Mouse (Mus musculus) heart, postnatal 14 days (tissue): ENCODE data around the gene Coq8a. TPM values are rescaled to one million over a fixed set of nuclear protein-coding genes. Genes with fewer than 3 reads are reported as not detected.

Experiments
- DNase-seq, 2 experiments: peaks; one replicate each; pipeline ENCODE4 v3.0.0; 2021 to 2022
- intact Hi-C: fragments of 180-260 bp; cut with DNase I; formaldehyde crosslinking; loops from one replicate; pipeline ENCODE4 v1.15.1; 2025
- long read RNA-seq, 2 experiments: library from polyadenylated mRNA; stranded (forward); transcript quantifications; one replicate each; pipeline ENCODE4 v2.0.0; 2021
- total RNA-seq, 2 experiments: library from RNA; stranded (reverse); gene quantifications; 2 replicates each; pipeline ENCODE4 v1.2.3; 2021

The Coq8a gene
- 100 to 1,000 TPM; 741 to 790 TPM for total RNA-seq
- long read RNA-seq, experiment 1, full-length matches to known transcripts = 623 of 770 reads
- long read RNA-seq, experiment 1, partial matches to known transcripts = 71 of 770 reads
- long read RNA-seq, experiment 1, other reads (novel, unspliced or antisense) = 76 of 770 reads
- long read RNA-seq, experiment 2, full-length matches to known transcripts = 677 of 844 reads
- long read RNA-seq, experiment 2, partial matches to known transcripts = 95 of 844 reads
- long read RNA-seq, experiment 2, other reads (novel, unspliced or antisense) = 72 of 844 reads

GRCm38 (mm10) chr1:180198959-180199714, at the start of gene Coq8a:
Gene Coq8a, minus strand, starts transcription at chr1:180199602.
- intact Hi-C loops = no loop called here
- no peak for DNase-seq

GRCm38 (mm10) chr1:180248593-180249146, 49.3 kb upstream of the Coq8a start:
- intact Hi-C loops = no loop called here
- no peak for DNase-seq

DNA sequence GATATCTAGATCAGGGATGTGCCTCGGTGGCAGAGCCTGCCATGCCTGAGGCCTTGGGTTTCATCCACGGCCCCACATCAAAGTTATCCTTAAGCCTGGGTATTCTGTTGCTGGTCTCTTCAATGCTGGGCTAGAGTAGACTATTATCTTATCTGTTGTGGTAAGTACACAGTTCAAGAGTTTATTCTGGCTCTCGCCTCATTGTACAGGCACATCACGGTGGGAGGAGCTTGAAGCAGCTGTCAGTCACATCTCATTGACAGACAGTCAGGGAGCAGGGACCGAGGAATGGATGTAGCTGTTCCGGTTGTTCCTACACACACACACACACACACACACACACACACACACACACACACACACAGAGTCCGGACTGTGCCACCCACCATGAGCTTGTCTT, 48.5 kb upstream of the Coq8a start:
- intact Hi-C loops = no loop called here
- DNase-seq = no peak

DNA sequence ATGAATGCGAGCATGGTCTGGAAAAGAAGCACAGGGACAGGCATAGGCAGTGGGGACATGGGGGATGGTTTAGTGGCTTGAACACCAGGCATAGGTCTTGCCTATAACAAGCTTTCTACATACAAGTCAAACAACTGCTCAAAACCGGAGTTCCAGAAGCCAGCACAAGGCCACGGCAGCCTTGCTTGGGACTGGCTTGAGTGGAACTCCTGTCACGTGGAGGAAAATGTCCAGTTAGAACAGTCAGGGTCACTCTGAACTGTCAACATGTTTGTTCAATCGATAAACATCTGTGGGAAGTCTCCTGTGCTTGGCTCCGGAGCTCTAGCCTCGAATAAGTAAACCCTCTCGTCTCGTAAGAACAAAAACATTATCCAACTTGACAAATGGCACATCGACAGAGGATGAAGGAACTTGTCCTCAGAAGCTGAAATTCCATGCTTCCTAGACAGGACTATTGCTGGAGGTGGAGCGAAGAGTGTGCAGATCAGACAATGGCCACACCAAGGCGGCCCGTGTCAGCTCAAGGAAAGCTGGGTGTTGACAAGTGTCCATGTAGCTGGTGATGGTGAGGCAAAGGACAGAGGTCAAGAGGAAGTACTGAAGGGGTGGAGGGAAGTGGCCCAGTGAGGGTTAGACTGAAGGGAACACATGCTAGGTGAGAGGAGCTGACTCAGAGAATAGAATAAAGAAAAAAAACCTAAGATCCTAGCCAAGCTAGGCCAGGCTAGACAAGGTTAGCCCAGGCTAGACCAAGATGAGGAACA, 46.5 kb upstream of the Coq8a start:
- DNase-seq = no peak
- intact Hi-C loops = no loop called here

DNA sequence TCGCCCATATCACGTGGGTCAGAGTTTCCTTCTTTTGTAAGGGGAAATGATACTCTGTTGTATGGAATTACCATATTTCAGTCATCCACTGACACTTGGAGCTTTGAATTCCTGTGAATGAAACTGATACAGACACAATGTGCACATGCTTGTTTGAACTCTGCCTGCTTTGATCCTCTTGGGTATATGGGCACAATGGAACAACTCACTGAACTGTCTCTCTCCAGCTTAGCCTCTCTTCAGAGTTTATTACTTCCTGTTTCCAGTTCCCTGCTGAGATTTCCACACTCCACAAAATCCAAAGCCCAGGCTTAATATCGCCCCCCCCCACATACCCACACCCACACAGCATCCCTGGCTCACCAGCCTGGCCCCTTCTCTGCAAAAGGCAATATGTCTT, 32.3 kb upstream of the Coq8a start:
- DNase-seq = no peak
- intact Hi-C loops = no loop called here

DNA sequence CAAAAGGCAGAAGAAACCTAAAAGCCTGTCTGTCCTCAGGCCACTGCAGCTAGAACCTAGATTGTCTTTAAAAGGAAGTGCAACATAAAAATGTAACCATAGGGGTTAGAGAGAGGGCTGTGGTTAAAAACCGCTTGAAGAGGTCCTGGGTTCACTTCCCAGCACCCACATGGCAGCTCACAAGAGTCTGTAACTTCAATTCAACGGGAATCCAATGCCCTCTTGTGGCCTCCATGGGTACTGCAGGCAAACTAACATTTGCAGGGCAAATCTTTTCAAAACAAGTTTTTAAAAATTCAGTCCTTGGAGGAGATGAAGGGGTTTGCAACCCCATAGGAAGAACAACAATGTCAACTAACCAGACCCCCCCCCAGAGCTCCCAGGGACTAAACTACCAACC, 31.2 kb upstream of the Coq8a start:
- DNase-seq = peak in 1 of 2 experiments; percentile 29
- intact Hi-C loops = no loop called here

- intact Hi-C loops = no loop called here
- no peak for DNase-seq
Observed at GRCm38 (mm10) chr1:180229906-180230305, 30.5 kb upstream of the Coq8a start.

DNA sequence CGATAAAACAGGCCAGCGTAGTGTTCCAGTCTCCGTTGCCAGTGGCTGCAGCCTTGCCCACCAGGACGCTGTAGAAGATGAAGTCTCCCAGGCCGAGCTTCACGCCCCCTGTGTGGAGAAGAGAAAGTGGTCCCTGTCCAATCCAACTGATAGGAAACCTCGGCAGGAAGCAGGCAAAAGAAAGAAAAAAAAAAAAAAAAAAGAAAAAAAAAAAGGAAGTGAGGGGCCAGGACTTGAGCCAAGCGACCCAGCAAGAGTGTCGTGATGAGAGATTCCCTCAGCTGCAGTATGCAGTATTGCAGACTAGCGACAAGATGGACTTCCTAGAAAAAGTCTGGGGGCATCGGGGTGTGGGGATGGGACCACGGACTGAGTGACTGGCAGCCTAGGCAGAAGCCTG, 29.5 kb upstream of the Coq8a start:
- no peak for DNase-seq
- intact Hi-C loops = no loop called here

DNA sequence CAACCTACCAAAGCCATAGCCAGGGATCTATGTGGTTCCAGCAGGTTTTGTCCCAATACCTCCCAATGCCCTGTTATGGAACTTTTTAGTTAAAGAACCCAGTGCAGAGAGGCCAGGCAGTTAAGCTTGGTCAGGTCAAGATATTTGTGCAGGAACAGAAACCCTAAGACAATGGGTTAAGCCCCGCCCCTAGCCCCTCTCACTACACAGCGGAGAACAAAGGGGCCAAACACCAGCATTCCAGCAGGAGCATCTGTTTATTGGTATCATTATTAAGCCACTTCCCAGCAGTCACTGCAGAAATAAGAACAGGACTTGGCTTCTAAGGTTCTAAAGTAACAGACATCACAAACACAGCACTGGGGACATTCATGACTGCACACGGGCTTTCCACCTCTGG, 27.4 kb upstream of the Coq8a start:
- intact Hi-C loops = no loop called here

DNA sequence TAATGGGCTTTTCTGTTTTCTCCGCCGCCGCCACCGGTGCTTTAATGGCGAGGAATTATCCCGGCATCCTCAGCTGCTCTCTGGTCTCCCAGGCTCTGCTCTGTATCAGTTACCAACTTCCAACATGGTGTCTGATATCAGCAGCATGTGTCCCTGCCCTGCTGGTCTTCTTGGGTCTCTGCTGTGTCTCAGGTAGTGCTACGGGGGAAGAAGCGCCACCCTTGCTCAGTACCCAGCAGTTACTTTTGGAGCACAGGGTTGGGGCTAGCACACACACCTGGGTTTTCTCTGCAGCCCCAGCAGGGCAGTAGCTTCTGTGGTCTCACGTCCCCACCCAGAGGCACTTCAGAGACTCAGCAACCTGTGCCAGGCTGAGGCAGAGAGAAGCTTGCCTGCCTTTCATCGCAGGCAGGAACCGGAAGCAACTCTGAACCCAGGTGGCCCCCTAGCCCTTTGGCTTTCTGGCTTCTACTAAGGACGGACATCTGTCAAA, 26.9 kb upstream of the Coq8a start:
- DNase-seq = peak in 1 of 2 experiments; percentile 24
- intact Hi-C loops = no loop called here

More for the DNA sequence above, 27.4 kb upstream of the Coq8a start:
- no peak for DNase-seq

DNA sequence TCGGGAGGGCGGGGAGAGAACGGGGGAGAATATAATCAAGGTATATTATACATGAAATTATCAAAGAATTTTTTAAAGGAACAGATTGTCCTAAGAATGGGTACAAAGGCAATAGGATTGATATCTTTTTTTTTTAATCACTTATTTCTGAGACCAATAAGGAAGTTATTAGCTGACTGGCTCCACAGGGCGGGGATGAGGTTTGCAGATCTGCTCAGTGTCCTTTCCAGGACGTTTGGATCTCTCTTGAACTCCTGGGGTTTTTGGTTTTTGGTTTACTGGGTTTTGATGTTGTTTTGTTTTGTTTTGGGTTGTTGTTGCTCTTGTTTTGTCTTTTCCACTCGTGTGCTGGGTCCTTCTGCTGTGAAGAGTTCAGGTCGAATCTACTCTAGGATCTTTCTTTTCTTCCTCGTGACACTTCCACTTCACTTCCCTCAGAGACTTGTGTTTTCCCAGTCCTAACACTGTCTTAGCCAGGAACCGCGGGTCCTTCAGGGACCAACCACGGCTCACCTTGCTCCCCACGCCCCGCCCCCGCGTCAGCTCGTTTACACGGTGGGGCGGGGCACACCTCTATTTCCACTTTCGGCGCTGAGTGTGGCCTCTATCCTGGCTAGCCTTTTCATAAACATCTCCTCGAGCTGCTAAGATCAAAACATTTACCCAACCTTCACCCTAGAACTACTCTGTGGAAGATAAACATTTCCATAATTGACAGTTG, 26.3 kb upstream of the Coq8a start:
- intact Hi-C loops = no loop called here
- DNase-seq = peak; percentile 59 to 65

GRCm38 (mm10) chr1:180222007-180222406, 22.6 kb upstream of the Coq8a start:
- no peak for DNase-seq
- intact Hi-C loops = no loop called here

DNA sequence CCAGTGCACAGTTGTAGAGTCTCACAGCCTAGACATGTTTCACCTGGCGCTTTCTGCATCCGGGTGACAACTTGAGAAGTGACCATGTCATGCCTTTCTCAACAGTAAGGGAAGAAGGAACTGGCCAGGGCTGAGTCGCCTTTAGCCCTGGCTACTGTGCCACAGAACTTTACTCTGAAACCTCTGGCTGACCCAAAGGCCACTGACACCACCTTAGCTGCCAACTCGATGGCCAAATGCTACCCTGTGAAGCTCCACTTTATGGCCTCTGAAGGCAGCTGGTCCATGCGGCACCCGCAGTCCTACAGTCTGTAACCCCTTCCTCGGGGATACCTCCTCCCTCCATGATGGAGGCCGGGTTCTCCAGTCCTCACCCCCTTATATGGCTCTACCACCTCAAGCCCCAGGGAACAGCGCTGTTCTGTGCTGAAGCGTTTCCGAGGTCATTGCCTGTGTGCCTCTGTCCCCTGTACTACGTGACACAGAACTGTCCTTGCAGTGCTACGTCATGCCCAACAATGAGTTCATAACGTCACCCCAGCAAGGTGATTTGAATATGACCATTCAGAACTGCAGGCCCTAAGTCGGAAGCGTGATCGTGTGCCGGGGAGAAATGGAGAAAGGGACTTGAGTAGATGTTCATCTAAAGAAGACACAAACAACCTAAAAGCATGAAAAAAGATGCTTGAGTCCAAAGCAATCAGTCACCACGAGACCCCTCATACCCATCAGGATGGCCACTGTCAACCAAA, 21.6 kb upstream of the Coq8a start:
- intact Hi-C loops = no loop called here
- no peak for DNase-seq

- intact Hi-C loops = no loop called here
- DNase-seq = no peak
Observed at GRCm38 (mm10) chr1:180216541-180217276, 17.3 kb upstream of the Coq8a start.

DNA sequence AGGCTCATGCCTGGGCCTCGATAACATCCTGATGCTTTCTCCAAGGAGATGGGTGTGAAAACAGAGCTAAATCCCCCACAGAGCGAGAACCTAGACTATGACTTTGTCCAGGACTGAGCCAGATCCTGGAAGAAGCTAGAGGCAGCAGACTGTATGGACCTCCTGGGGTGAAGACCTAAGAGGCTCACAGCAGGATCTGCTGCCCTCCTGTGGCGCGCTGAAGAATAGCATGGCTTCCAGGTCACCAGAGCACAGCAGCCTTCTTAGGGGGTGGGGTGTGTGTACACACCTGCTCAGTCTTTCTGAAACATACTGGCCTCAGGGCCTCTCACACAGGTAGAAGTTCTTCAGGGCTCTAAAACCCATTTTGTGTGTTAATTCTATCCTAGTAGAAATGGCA, 15.6 kb upstream of the Coq8a start:
- intact Hi-C loops = loop anchor here (1.0 kb wide), 1 partner anchor 40 kb away; no protein-coding TSS in a partner anchor
- peak; percentile 74 to 81 for DNase-seq

- no peak for DNase-seq
- intact Hi-C loops = loop anchor here (5.0 kb wide), 1 partner anchor 356 kb away; no protein-coding TSS in a partner anchor
Observed at GRCm38 (mm10) chr1:180212911-180213310, 13.5 kb upstream of the Coq8a start.

DNA sequence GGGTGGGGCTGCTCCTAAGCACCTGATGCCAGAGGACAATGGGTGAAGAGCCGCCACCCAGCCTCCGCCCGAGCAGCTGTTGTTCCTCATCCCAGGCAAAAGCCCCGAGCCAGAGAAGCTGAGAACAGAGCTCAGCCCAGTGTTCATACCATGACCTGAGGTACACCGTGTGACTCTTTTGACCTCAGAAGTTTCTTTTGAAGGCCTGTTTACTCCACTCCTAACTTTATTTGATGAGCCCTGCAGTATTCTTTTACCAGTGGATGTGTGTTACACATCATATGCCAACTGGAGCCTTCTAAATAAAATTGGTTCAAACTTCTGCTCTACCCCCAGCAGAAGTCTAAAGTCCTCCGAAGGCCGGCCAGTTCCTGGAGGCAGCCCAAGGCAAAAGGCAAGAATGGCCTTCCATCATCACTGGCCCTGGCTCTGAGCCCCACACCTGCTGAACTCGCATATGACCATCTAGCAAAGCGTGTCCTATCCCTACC, 11.4 kb upstream of the Coq8a start:
- intact Hi-C loops = loop anchor here (5.0 kb wide), 1 partner anchor 354 kb away; no protein-coding TSS in a partner anchor
- DNase-seq = peak in 1 of 2 experiments; percentile 35

DNA sequence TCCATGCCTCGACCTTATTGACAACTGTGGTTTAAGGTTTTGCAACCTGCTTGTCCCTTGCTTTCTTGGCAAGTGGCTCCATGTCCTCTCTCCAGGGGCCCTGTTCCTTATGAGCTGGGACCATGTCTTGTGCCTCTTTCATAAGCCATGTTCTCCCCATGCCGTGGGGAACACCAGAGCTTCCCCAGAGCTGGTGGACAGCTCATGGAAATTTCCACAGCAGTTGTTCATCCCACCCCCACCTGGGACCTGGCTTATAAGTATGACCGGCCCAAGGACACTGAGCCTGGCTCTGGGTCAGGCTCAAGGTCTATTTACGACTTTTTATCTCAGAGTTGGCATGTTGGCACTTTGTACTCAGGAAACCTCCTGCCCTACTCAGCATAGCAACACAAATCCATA, 10.6 kb upstream of the Coq8a start:
- intact Hi-C loops = loop anchor here (5.0 kb wide), 1 partner anchor 353 kb away; no protein-coding TSS in a partner anchor
- peak; percentile 30 to 55 for DNase-seq
